Mouse (Mus musculus) CH12.LX (cell line): ENCODE measurements around the gene Arhgef6.

Source experiments
- BHLHE40 ChIP-seq: IDR thresholded peaks from 2 replicates; pipeline ENCODE4 v1.6.1; 2011; ENCODE audit warnings: mild to moderate bottlenecking, low read depth, low read length, improper control_type of control experiment
- CTCF ChIP-seq, 2 experiments: IDR thresholded peaks in 1 of 2; conservative IDR thresholded peaks in 1 of 2; 2 replicates each; pipeline ENCODE4 v1.5.1; 2011 to 2012; ENCODE audit warnings: low read depth in 2 of 2, low read length in 2 of 2, improper control_type of control experiment in 1 of 2, inconsistent platforms in 1 of 2, mild to moderate bottlenecking in 1 of 2, moderate library complexity in 1 of 2
- EP300 ChIP-seq: IDR thresholded peaks from 2 replicates; pipeline ENCODE4 v1.6.1; 2011; ENCODE audit warnings: low read length, improper control_type of control experiment
- IRF4 ChIP-seq: IDR thresholded peaks from 2 replicates; pipeline ENCODE4 v1.6.1; 2014; ENCODE audit warnings: low read depth, mild to moderate bottlenecking, inconsistent platforms, low read length, improper control_type of control experiment
- KAT2A ChIP-seq: IDR thresholded peaks from 2 replicates; pipeline ENCODE4 v1.6.1; 2012; ENCODE audit warnings: low read length, improper control_type of control experiment, inconsistent platforms; ENCODE audit not compliant: insufficient replicate concordance
- MAX ChIP-seq: IDR thresholded peaks from 2 replicates; pipeline ENCODE4 v1.6.1; 2011; ENCODE audit warnings: low read length, improper control_type of control experiment
- MYC ChIP-seq: IDR thresholded peaks from 2 replicates; pipeline ENCODE4 v1.6.1; 2011; ENCODE audit warnings: low read depth, mild to moderate bottlenecking, improper control_type of control experiment, low read length
- POLR2A ChIP-seq: IDR thresholded peaks from 2 replicates; pipeline ENCODE4 v1.6.1; 2011; ENCODE audit warnings: low read depth, mild to moderate bottlenecking, improper control_type of control experiment, low read length
- SIN3A ChIP-seq: IDR thresholded peaks from 2 replicates; pipeline ENCODE4 v1.6.1; 2012; ENCODE audit warnings: low read length, improper control_type of control experiment, inconsistent platforms
- SMC3 ChIP-seq: IDR thresholded peaks from 2 replicates; pipeline ENCODE4 v1.6.1; 2011; ENCODE audit warnings: low read depth, low read length, improper control_type of control experiment
- TBP ChIP-seq: conservative IDR thresholded peaks from 2 replicates; pipeline ENCODE4 v1.6.1; 2011; ENCODE audit warnings: low read depth, low read length, improper control_type of control experiment
- TCF12 ChIP-seq: IDR thresholded peaks from 2 replicates; pipeline ENCODE4 v1.6.1; 2014; ENCODE audit warnings: low read depth, mild to moderate bottlenecking, inconsistent platforms, low read length, improper control_type of control experiment
- USF1 ChIP-seq: IDR thresholded peaks from 2 replicates; pipeline ENCODE4 v1.6.1; 2014; ENCODE audit warnings: low read depth, mild to moderate bottlenecking, inconsistent platforms, low read length, improper control_type of control experiment
- ZKSCAN1 ChIP-seq: IDR thresholded peaks from 2 replicates; pipeline ENCODE4 v1.6.1; 2012; ENCODE audit warnings: low read depth, inconsistent platforms, low read length, improper control_type of control experiment, borderline replicate concordance

- no peak for TF ChIP-seq CTCF (conservative IDR thresholded peaks at IDR 0.05 in 1 of 2, IDR thresholded peaks at IDR 0.05 in 1 of 2; ENCODE audit: low read depth in 2 of 2, low read length in 2 of 2)
- TF ChIP-seq KAT2A: no peak
- no peak for TF ChIP-seq POLR2A
- peak; percentile 44 for TF ChIP-seq BHLHE40
- no peak for TF ChIP-seq ZKSCAN1
- no peak for TF ChIP-seq SIN3A
- TF ChIP-seq TBP: no peak
- TF ChIP-seq MYC: no peak
- no peak for TF ChIP-seq SMC3
- TF ChIP-seq EP300: no peak
- TF ChIP-seq USF1: no peak
- no peak for TF ChIP-seq MAX
- TF ChIP-seq TCF12: no peak
- no peak for TF ChIP-seq IRF4
These were observed 34.4 kb upstream of the Arhgef6 start for GRCm38 (mm10) chrX:57372965-57373364.
